ENCODE assay signal across 16 mouse cellular contexts in genomic region chr4:121197856-121198255, GRCm38 (mm10).
"Had no signal": no experiment of that assay in that cellular context is flagged by ENCODE, and none has a peak within 500 bp of the region (broad histone marks: within the 10 kb centered on the region; RNA-seq: fewer than 3 reads in every experiment).

No protein-coding gene starts in this region.

- H3K4me3 ChIP-seq: kidney, embryonic 15.5 days; limb, embryonic 12.5 days; midbrain, embryonic 10.5 days; myocyte; neural tube, embryonic 15.5 days had no signal

- H3K4me2 ChIP-seq: kidney, embryonic 15.5 days; limb, embryonic 12.5 days; neural tube, embryonic 15.5 days had no signal

- ATAC-seq: lung, postnatal 0 days had no signal

- H3K9me3 ChIP-seq: kidney, embryonic 15.5 days; limb, embryonic 12.5 days; midbrain, embryonic 10.5 days; neural tube, embryonic 15.5 days had no signal

- H3K4me1 ChIP-seq: kidney, embryonic 15.5 days; limb, embryonic 12.5 days; midbrain, embryonic 10.5 days had no signal

- H3K27ac ChIP-seq: kidney, embryonic 15.5 days; limb, embryonic 12.5 days; liver, embryonic 14.5 days; midbrain, embryonic 10.5 days; neural tube, embryonic 15.5 days had no signal

- DNase-seq: kidney, adult 2 months; kidney, postnatal 25 days; layer of hippocampus, adult 9-11 months; layer of hippocampus, postnatal 36 days; lung, adult 2 months; lung, postnatal 4 days; midbrain, embryonic 14.5 days; right cerebral cortex, postnatal 4 days; thymus, postnatal 25 days had no signal

- H3K36me3 ChIP-seq: neural tube, embryonic 15.5 days had no signal

- H3K27me3 ChIP-seq: kidney, embryonic 15.5 days; limb, embryonic 12.5 days; neural tube, embryonic 15.5 days had no signal

- H3K9ac ChIP-seq: kidney, embryonic 15.5 days; limb, embryonic 12.5 days; liver, embryonic 14.5 days; neural tube, embryonic 15.5 days had no signal
